Mouse (Mus musculus): ENCODE measurements around the gene Vmn1r157. TPM values are rescaled to one million over a fixed set of nuclear protein-coding genes. Genes with fewer than 3 reads are reported as not detected.
"Not testable (repeated sequence)": the region's sequence is repeated elsewhere in the genome, so short reads cannot be mapped to it uniquely, and the experiment has no call there.

The Vmn1r157 gene
- total RNA-seq (2015; ENCODE audit: low replicate concordance) (not detected in 2 replicates), total RNA-seq (2017; ENCODE audit: low replicate concordance) (not detected in 2 replicates)

DNA sequence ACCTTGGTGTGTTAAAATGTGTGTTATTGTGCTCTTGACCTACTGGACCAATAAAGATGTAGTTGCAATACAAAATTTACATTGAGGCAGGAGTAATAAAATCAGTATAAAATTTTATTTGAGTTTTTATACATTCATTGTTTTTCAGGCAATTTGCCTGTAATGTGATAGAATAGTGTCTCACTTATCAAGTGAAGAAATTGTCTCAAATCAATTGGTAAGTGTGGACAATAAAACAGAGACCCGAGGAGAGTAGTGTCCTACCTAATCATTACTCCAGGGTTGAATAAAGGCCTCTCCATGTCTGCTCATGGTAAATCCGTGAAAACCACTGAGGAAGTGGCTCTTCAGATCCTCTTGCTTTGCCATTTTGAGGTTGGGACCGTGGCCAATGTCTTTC lies at the start of gene Vmn1r157:
Vmn1r157 (plus strand) TSS at position 301 of the 400 bp plus-strand sequence.
- not testable (repeated sequence) for ATAC-seq (replicated peaks; ENCODE audit: low FRiP score, poor library complexity, severe bottlenecking)

DNA sequence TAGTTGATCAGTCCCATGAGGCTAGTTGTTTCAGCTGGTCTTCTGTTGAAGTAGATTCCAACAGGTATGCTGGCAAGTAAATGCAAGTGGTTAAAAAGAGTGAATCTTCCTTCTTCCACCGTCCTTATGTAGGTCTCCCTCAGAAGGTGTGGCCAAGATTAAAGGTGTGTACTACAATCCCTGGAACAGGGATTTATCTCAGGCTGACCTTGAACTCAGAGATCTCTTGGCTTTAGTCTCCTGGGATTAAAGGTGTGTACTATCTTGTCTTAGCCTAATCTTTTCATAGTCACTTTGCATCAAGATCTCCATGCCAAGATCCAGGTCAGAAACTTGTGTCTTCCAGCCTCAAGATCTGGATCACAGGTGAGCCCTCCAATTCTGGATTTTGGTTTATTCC lies 41.9 kb upstream of the Vmn1r157 start, which contains the start of gene Gm4567:
Gm4567 (minus strand) TSS at position 101 of the 400 bp plus-strand sequence.
- not testable (repeated sequence) for ATAC-seq (replicated peaks; ENCODE audit: low FRiP score, poor library complexity, severe bottlenecking)

GRCm38 (mm10) chr7:22775981-22776380 lies 14.5 kb downstream of the Vmn1r157 start:
- not testable (repeated sequence) for ATAC-seq (replicated peaks; ENCODE audit: low FRiP score, poor library complexity, severe bottlenecking)

DNA sequence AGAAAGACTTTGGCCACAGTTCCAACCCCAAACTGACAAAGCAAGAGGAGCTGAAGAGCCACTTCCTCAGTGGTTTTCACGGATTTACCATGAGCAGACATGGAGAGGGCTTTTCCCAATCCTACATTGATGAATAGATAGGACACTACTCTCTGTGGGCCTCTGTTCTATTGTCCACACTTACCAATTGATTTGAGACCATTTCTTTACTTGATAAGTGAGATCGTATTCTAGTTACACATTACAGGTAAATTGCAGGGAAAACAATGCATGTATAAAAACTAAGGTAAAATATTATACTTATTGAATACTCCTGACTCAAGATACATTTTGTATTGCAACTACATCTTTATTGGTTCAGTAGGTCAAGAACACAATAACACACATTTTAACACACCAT lies 29.2 kb downstream of the Vmn1r157 start, which contains the start of gene Vmn1r158:
Vmn1r158 (minus strand) TSS at position 101 of the 400 bp plus-strand sequence.
- not testable (repeated sequence) for ATAC-seq (replicated peaks; ENCODE audit: low FRiP score, poor library complexity, severe bottlenecking)

Other genes starting within 250 kb of the Vmn1r157 start
- gene Vmn1r152, start 238.7 kb upstream of the Vmn1r157 start, total RNA-seq (2015; ENCODE audit: low replicate concordance), result not detected in 2 replicates
- gene Vmn1r152, start 238.7 kb upstream of the Vmn1r157 start, total RNA-seq (2017; ENCODE audit: low replicate concordance), result not detected in 2 replicates
- not detected in 2 replicates for gene Gm8677, start 226.8 kb upstream of the Vmn1r157 start, total RNA-seq (2015; ENCODE audit: low replicate concordance)
- not detected in 2 replicates for gene Gm8677, start 226.8 kb upstream of the Vmn1r157 start, total RNA-seq (2017; ENCODE audit: low replicate concordance)
- gene Gm4201, start 196.4 kb upstream of the Vmn1r157 start, total RNA-seq (2015; ENCODE audit: low replicate concordance), result not detected in 2 replicates
- gene Gm4201, start 196.4 kb upstream of the Vmn1r157 start, total RNA-seq (2017; ENCODE audit: low replicate concordance), result not detected in 2 replicates
- gene Gm4565, start 173.6 kb upstream of the Vmn1r157 start, total RNA-seq (2015; ENCODE audit: low replicate concordance), result not detected in 2 replicates
- gene Gm4565, start 173.6 kb upstream of the Vmn1r157 start, total RNA-seq (2017; ENCODE audit: low replicate concordance), result not detected in 2 replicates
- not detected in 2 replicates for gene Vmn1r155, start 103.7 kb upstream of the Vmn1r157 start, total RNA-seq (2015; ENCODE audit: low replicate concordance)
- not detected in 2 replicates for gene Vmn1r155, start 103.7 kb upstream of the Vmn1r157 start, total RNA-seq (2017; ENCODE audit: low replicate concordance)
- not detected in 2 replicates for gene Gm8693, start 69.4 kb upstream of the Vmn1r157 start, total RNA-seq (2015; ENCODE audit: low replicate concordance)
- gene Gm8693, start 69.4 kb upstream of the Vmn1r157 start, total RNA-seq (2017; ENCODE audit: low replicate concordance), result not detected in 2 replicates
- gene Gm4567, start 42.0 kb upstream of the Vmn1r157 start, total RNA-seq (2015; ENCODE audit: low replicate concordance), result not detected in 2 replicates
- not detected in 2 replicates for gene Gm4567, start 42.0 kb upstream of the Vmn1r157 start, total RNA-seq (2017; ENCODE audit: low replicate concordance)
- gene Vmn1r158, start 29.1 kb downstream of the Vmn1r157 start, total RNA-seq (2015; ENCODE audit: low replicate concordance), result not detected in 2 replicates
- gene Vmn1r158, start 29.1 kb downstream of the Vmn1r157 start, total RNA-seq (2017; ENCODE audit: low replicate concordance), result not detected in 2 replicates
- gene Vmn1r159, start 81.9 kb downstream of the Vmn1r157 start, total RNA-seq (2015; ENCODE audit: low replicate concordance), result not detected in 2 replicates
- not detected in 2 replicates for gene Vmn1r159, start 81.9 kb downstream of the Vmn1r157 start, total RNA-seq (2017; ENCODE audit: low replicate concordance)
- gene Vmn1r160, start 109.5 kb downstream of the Vmn1r157 start, total RNA-seq (2015; ENCODE audit: low replicate concordance), result not detected in 2 replicates
- not detected in 2 replicates for gene Vmn1r160, start 109.5 kb downstream of the Vmn1r157 start, total RNA-seq (2017; ENCODE audit: low replicate concordance)
- gene Gm4214, start 223.0 kb downstream of the Vmn1r157 start, total RNA-seq (2015; ENCODE audit: low replicate concordance), result not detected in 2 replicates
- gene Gm4214, start 223.0 kb downstream of the Vmn1r157 start, total RNA-seq (2017; ENCODE audit: low replicate concordance), result not detected in 2 replicates